Mouse (Mus musculus) forebrain, embryonic 16.5 days (tissue): ENCODE data around the gene Awat2. TPM values are rescaled to one million over a fixed set of nuclear protein-coding genes. Genes with fewer than 3 reads are reported as not detected.
"Not testable (repeated sequence)": the region's sequence is repeated elsewhere in the genome, so short reads cannot be mapped to it uniquely, and the experiment has no call there.

ENCODE experiments used
- ATAC-seq: fragments of 200-750 bp; cut with Nextera tagmentation; 2 replicates; pipeline ENCODE4 v1.8.0; 2017; ENCODE audit warnings: mild to moderate bottlenecking, moderate library complexity
- H3K27ac ChIP-seq: fragments of 300-500 bp; sonication (generic); 2 replicates; pipeline ENCODE4 v1.5.1; 2014; ENCODE audit warnings: low read length, control low read depth
- H3K27me3 ChIP-seq: fragments of 300-500 bp; sonication (generic); replicated peaks from 2 replicates; pipeline ENCODE4 v1.6.1; 2014; ENCODE audit warnings: low read length; ENCODE audit not compliant: control insufficient read depth, insufficient read depth
- H3K36me3 ChIP-seq: fragments of 300-500 bp; sonication (generic); 2 replicates; pipeline ENCODE4 v1.6.1; 2014; ENCODE audit not compliant: control insufficient read depth, insufficient read depth
- H3K4me1 ChIP-seq: fragments of 300-500 bp; sonication (generic); replicated peaks from 2 replicates; pipeline ENCODE4 v1.6.1; 2014; ENCODE audit warnings: low read length; ENCODE audit not compliant: control insufficient read depth, insufficient read depth
- H3K4me2 ChIP-seq: fragments of 300-500 bp; sonication (generic); 2 replicates; pipeline ENCODE4 v1.6.1; 2014; ENCODE audit warnings: mild to moderate bottlenecking, low read length, control low read depth
- H3K4me3 ChIP-seq: fragments of 300-500 bp; sonication (generic); replicated peaks from 2 replicates; pipeline ENCODE4 v1.5.1; 2014; ENCODE audit warnings: mild to moderate bottlenecking, low read length, control low read depth
- H3K9ac ChIP-seq: fragments of 300-500 bp; sonication (generic); replicated peaks from 2 replicates; pipeline ENCODE4 v1.6.1; 2014; ENCODE audit warnings: low read depth, low read length, control low read depth
- H3K9me3 ChIP-seq: fragments of 300-500 bp; sonication (generic); 2 replicates; pipeline ENCODE4 v1.6.1; 2016; ENCODE audit warnings: low read length; ENCODE audit not compliant: control insufficient read depth
- WGBS: fragments of 180-500 bp; shearing (Covaris S2); extraction: QIAGEN DNeasy Blood & Tissue Kit; methylation state at CpG from one replicate; pipeline ENCODE4 v1.1.7; 2014; 5-methylcytosine and 5-hydroxymethylcytosine counted together
- polyA plus RNA-seq: library from polyadenylated mRNA; unstranded; fragments of >200 nt; fragmentation: Nextera tagmentation; extraction: Ambion mirVana; gene quantifications from 2 replicates; pipeline ENCODE4 v1.2.1, GENCODE M21; 2015

Gene Awat2
- polyA plus RNA-seq = 0.20 and 0.24 TPM in 2 replicates

DNA sequence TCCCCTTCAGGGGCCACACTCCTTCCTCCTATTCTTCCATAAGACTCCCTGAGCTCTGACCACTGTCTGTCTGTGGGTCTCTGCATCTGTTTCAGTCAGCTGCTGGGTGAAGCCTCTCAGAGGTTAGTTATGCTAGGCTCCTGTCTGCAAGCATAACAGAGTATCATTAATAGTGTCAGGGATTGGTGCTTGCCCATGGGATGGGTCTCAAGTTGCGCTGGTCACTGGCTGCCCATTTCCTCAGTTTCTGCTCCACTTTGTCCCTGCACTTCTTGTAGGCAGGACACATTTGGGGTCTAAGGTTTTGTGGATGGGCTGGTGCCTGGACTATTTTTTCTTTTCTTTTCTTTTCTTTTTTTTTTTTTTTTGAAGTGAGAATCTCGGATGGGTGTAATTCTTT, at the start of gene Awat2:
Gene Awat2 (minus strand): TSS at position 101 of the 400 bp plus-strand sequence.
- not testable (repeated sequence) for ATAC-seq, H3K9ac ChIP-seq, H3K4me2 ChIP-seq, H3K27me3 ChIP-seq, H3K9me3 ChIP-seq, H3K27ac ChIP-seq, H3K36me3 ChIP-seq, H3K4me3 ChIP-seq, H3K4me1 ChIP-seq
- 95% methylated on average over 2 of the region's 2 CpGs for WGBS

DNA sequence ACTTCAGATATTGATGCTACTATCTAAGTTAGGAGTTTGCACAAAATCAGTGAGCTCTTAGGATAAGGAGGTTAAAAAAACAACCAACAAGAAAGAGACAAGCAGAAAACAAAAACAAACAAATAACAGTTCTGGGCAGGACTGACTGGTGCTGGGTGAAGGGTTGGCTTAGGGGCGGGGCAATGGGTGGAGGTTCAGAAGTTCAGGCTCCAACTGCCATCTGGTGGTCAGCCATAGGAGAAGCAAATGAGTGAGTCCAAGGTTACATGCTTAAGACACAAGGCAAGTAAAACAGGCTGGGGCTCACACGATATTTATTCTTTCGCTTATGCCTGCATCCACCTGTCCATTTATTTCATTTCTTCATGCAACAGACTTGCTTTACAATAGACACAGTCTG, 37.8 kb upstream of the Awat2 start:
- Histone ChIP-seq H3K4me2 (no peak overlapping the region), H3K27me3 (no peaks in the 10 kb centered on the region), H3K4me3 (no peak overlapping the region), H3K4me1 (no peaks in the 10 kb centered on the region), H3K36me3 (no peaks in the 10 kb centered on the region), H3K27ac (no peak overlapping the region), H3K9me3 (no peaks in the 10 kb centered on the region), H3K9ac (no peak overlapping the region)
- peak; percentile 88 for ATAC-seq
- 39% methylated on average over 3 of the region's 3 CpGs for whole genome bisulfite sequencing

DNA sequence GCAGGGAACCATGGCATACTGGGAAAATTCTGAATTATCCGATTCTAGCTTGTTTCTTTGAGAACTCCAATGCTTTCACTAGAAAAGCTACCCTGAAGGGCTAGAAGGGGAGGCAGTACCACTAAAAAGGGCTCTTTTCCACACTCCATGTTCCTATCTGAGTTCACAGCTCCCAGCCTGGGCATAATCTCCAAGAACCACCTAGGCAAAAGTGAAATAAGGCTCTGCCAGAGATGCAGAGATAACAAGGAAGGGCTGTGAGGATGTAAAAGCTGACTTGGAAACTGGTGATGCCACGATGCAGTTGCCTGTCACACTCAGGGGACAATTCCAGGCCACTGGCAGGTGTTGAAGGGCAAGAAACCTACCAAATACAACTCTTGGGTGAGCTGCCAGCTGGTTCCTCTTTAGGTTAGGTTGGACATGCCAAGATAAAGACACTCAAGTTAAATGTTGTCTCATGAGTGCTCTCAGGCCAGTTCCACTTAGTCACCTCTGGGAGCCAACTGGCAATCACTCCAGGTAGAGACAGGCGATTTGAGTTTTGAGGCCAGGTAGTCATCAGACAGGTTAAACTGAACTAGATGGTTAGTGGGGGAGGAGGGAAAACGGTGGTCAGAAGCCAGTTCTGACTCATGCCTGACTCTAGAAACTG, 33.2 kb upstream of the Awat2 start:
- Histone ChIP-seq H3K9me3 (no peaks in the 10 kb centered on the region), H3K27me3 (no peaks in the 10 kb centered on the region)
- 55% methylated on average over 4 of the region's 4 CpGs for WGBS

DNA sequence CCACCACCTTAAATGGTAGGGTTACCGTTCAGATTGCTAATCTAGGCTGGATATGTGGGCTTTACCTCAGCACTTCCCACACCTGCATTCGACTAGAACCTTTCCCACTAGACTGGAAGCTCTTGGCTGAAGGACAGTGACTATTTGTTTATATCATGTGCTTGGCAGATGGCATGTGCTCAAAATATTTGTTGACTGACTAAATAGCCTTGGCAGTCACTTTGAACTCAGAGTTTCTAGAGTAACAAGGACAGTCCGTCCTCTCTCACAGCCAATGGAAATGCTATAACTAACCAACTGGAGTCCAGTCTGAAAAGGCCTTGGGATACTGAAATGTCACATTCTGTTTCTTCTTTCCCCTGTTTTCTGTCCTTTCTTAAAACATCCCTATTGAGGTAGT, 29.0 kb upstream of the Awat2 start:
- Histone ChIP-seq H3K4me2 (no peak overlapping the region), H3K27ac (no peak overlapping the region), H3K36me3 (no peaks in the 10 kb centered on the region), H3K27me3 (no peaks in the 10 kb centered on the region), H3K9me3 (no peaks in the 10 kb centered on the region), H3K9ac (no peak overlapping the region), H3K4me3 (no peak overlapping the region), H3K4me1 (no peaks in the 10 kb centered on the region)
- ATAC-seq = no peak
- WGBS = 87% methylated on average over 3 of the region's 3 CpGs

More for the DNA sequence above, 33.2 kb upstream of the Awat2 start:
- ATAC-seq = no peak
- Histone ChIP-seq H3K4me2 (no peak overlapping the region), H3K9ac (no peak overlapping the region), H3K4me1 (no peaks in the 10 kb centered on the region), H3K4me3 (no peak overlapping the region), H3K27ac (no peak overlapping the region), H3K36me3 (no peaks in the 10 kb centered on the region)

DNA sequence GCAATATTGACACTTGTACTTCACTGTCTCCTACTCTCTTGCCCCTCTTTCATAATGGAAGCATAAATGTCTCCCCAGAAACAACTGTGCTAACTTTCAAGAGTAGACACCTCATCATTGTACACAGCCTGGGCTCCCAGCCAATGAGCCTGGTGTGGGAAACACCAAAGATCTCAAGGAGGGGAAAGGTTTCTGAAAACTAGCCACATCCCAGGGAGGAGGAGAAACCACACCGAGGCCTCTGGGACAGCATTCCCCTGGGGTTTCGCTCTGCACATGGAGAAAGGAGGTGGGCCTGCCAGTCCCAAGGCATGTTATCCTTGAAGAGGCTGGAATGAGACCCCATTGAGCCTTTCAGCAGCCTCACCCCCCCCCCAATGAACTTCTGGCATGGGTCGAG, 27.6 kb upstream of the Awat2 start:
- Histone ChIP-seq H3K27ac (no peak overlapping the region), H3K9ac (no peak overlapping the region), H3K4me1 (no peaks in the 10 kb centered on the region), H3K36me3 (no peaks in the 10 kb centered on the region), H3K9me3 (no peaks in the 10 kb centered on the region), H3K27me3 (no peaks in the 10 kb centered on the region), H3K4me2 (no peak overlapping the region), H3K4me3 (no peak overlapping the region)
- ATAC-seq = no peak
- WGBS = 87% methylated on average over 3 of the region's 3 CpGs

DNA sequence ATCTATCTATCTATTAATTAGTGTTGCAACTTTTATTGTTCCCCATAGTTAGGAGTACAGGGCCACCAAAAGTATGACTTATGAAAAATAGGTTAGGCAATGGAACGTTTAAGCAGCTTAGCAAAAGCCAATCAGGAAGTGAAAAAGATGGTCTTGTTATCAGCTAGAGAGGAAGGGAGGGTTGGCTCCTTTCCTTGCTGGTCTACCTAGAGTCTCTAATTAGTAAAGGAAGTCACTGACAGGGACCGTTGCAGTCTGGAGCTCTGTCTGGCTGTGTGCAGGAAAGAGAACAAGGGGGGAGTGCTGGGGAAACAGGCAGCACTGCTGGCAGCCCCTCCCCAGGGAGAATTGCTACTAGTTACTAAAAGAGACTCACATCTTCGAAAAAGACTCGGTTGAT, 25.5 kb upstream of the Awat2 start:
- no peak overlapping the region for H3K4me3 ChIP-seq
- H3K4me2 ChIP-seq = no peak overlapping the region
- no peaks in the 10 kb centered on the region for H3K27me3 ChIP-seq
- H3K27ac ChIP-seq = no peak overlapping the region
- WGBS = 71% methylated on average over 4 of the region's 4 CpGs
- no peaks in the 10 kb centered on the region for H3K4me1 ChIP-seq
- no peak for ATAC-seq
- H3K9me3 ChIP-seq = no peaks in the 10 kb centered on the region
- no peak overlapping the region for H3K9ac ChIP-seq
- no peaks in the 10 kb centered on the region for H3K36me3 ChIP-seq

DNA sequence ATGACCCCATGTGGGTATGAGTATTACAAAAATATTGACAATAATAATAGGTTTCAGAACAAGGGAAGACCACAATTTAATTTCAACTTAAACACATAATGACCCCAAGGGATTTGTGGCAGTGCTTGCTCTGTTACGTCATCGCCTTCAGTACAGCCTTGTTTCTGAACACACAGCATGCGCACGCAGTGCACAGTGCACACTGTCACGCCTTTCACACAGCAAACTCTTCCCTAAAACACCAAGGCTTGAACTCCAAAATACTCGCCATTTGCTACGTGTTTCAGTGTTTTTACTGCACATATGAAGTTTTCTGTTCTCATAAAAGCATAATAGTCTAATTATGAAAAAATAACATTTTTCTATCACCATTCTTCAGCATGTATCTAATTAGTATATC, 1.0 kb upstream of the Awat2 start:
- WGBS = 92% methylated on average over 7 of the region's 7 CpGs
- no peak overlapping the region for H3K9ac ChIP-seq
- no peaks in the 10 kb centered on the region for H3K27me3 ChIP-seq
- no peak overlapping the region for H3K4me3 ChIP-seq
- H3K9me3 ChIP-seq = no peaks in the 10 kb centered on the region
- H3K27ac ChIP-seq = no peak overlapping the region
- no peaks in the 10 kb centered on the region for H3K4me1 ChIP-seq
- ATAC-seq = no peak
- no peaks in the 10 kb centered on the region for H3K36me3 ChIP-seq
- no peak overlapping the region for H3K4me2 ChIP-seq

DNA sequence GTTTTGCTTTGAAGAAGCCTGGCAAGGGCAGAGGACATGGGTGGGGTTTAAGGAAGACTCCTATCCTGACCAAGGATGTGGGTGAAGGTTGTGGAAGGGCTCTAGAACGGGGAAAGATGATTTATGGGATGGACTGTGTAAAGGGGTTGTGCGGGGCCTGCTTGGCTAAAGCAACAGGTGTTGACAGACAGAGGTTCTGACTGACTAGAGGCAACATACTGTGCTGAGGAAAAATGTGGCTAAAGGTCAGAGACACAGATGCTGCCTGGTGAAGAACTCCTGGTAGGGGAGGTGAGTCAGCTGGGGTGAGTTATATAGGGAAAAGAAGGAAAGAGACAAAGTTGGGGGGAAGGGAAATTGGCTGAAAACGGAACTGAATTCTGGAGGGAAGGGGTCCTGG, 10.2 kb downstream of the Awat2 start:
- H3K36me3 ChIP-seq = no peaks in the 10 kb centered on the region
- H3K4me2 ChIP-seq = no peak overlapping the region
- no peak for ATAC-seq
- no peaks in the 10 kb centered on the region for H3K27me3 ChIP-seq
- H3K4me3 ChIP-seq = no peak overlapping the region
- H3K9ac ChIP-seq = no peak overlapping the region
- no peaks in the 10 kb centered on the region for H3K9me3 ChIP-seq
- H3K4me1 ChIP-seq = no peaks in the 10 kb centered on the region
- 74% methylated on average over 3 of the region's 3 CpGs for WGBS
- H3K27ac ChIP-seq = no peak overlapping the region

DNA sequence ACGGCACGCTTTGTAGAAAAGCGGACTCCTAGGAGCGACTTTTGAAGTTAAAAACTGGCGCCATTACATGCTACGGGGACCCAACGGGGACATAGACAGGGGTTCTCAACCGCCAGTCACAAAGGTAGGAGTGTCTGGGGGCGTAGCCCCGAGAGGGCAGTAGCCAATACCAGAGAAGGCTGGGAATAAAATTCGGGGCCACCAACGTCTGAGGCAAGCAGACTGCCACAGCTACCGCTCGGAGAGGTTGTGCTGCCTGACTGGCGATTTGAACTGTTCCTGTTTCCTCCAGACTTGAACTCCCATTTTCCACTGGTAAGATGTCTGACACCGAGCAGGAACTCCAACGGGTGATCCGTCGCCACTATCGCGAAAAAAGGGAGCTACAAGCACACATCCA, 13.8 kb downstream of the Awat2 start, which contains the start of gene Otud6a:
Gene Otud6a (plus strand): TSS at position 321 of the 400 bp plus-strand sequence.
- H3K27me3 ChIP-seq = no peaks in the 10 kb centered on the region
- H3K4me1 ChIP-seq = no peaks in the 10 kb centered on the region
- no peak within 1 kb of the TSS for H3K4me2 ChIP-seq
- no peaks in the 10 kb centered on the region for H3K9me3 ChIP-seq
- ATAC-seq = no peak
- H3K36me3 ChIP-seq = no peaks in the 10 kb centered on the region
- H3K27ac ChIP-seq = no peak within 1 kb of the TSS
- H3K4me3 ChIP-seq = no peak within 1 kb of the TSS
- 90% methylated on average over 21 of the region's 21 CpGs for WGBS
- H3K9ac ChIP-seq = no peak within 1 kb of the TSS

DNA sequence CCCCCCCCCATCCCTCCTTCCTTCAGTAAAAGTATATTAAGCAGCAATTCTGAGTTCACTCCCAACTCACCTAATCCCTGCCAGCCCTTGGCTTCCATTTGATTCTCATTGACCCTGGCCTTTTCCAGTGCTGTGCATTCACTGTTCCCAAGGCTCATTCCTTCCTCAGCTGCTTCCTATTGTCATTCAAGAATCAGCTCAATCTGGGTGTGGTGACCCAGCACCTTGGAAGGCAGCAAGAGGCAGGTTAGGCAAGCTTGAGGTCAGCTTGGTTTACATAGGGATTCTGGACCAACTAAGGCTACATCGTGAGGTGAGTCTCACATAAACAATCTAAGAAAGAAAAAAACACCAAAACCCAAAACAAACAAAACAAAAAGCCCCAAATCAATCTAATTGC, 33.3 kb downstream of the Awat2 start:
- Histone ChIP-seq H3K27ac (no peak overlapping the region), H3K4me3 (no peak overlapping the region), H3K4me2 (no peak overlapping the region), H3K9me3 (no peaks in the 10 kb centered on the region), H3K27me3 (no peaks in the 10 kb centered on the region; the same call in 1 of the 2 replicates), H3K9ac (no peak overlapping the region), H3K4me1 (no peaks in the 10 kb centered on the region), H3K36me3 (no peaks in the 10 kb centered on the region)
- 61% methylated on average over 1 of the region's 1 CpGs for WGBS
- ATAC-seq = no peak
